Mouse (Mus musculus) embryo, embryonic 10.5 days (tissue): ENCODE results near the gene Gm21761.
"Not testable (repeated sequence)": the region's sequence is repeated elsewhere in the genome, so short reads cannot be mapped to it uniquely, and the experiment has no call there.

Experiments
- DNase-seq: peaks from one replicate; pipeline ENCODE4 v3.0.0-alpha.2; 2015; ENCODE audit warnings: low spot score

The Gm21761 gene

GRCm38 (mm10) chr13:119929172-119929571 is at the start of gene Gm21761:
Gm21761 (minus strand) TSS chr13:119929272.
- DNase-seq, result not testable (repeated sequence)

GRCm38 (mm10) chr13:119969163-119969562 is 40.1 kb upstream of the Gm21761 start:
- DNase-seq, result not testable (repeated sequence)

GRCm38 (mm10) chr13:119968193-119968592 is 39.1 kb upstream of the Gm21761 start:
- DNase-seq, result not testable (repeated sequence)

- DNase-seq, result peak; percentile 19
Observed at GRCm38 (mm10) chr13:119965968-119966367, 36.9 kb upstream of the Gm21761 start.

- not testable (repeated sequence) for DNase-seq
Observed at GRCm38 (mm10) chr13:119965302-119965952, 36.4 kb upstream of the Gm21761 start.

GRCm38 (mm10) chr13:119962856-119963255 is 33.8 kb upstream of the Gm21761 start:
- DNase-seq, result not testable (repeated sequence)

- not testable (repeated sequence) for DNase-seq
Observed at GRCm38 (mm10) chr13:119955567-119955966, 26.5 kb upstream of the Gm21761 start.

GRCm38 (mm10) chr13:119955089-119955488 is 26.0 kb upstream of the Gm21761 start:
- not testable (repeated sequence) for DNase-seq

GRCm38 (mm10) chr13:119950706-119951105 is 21.6 kb upstream of the Gm21761 start, which contains the start of gene B020031M17Rik:
B020031M17Rik (minus strand) TSS chr13:119950806.
- not testable (repeated sequence) for DNase-seq

- DNase-seq, result not testable (repeated sequence)
Observed at GRCm38 (mm10) chr13:119924597-119925340, 4.3 kb downstream of the Gm21761 start.

- DNase-seq, result not testable (repeated sequence)
Observed at GRCm38 (mm10) chr13:119916966-119917722, 11.9 kb downstream of the Gm21761 start.

GRCm38 (mm10) chr13:119916449-119916848 is 12.6 kb downstream of the Gm21761 start:
- DNase-seq, result not testable (repeated sequence)

GRCm38 (mm10) chr13:119898549-119898948 is 30.5 kb downstream of the Gm21761 start:
- DNase-seq, result not testable (repeated sequence)

GRCm38 (mm10) chr13:119894685-119895084 is 34.4 kb downstream of the Gm21761 start, which contains the start of gene Tcstv1:
Tcstv1 (minus strand) TSS chr13:119894785.
- DNase-seq, result not testable (repeated sequence)

GRCm38 (mm10) chr13:119886896-119887295 is 42.2 kb downstream of the Gm21761 start:
- DNase-seq, result peak; percentile 17

- DNase-seq, result not testable (repeated sequence)
Observed at GRCm38 (mm10) chr13:119864395-119864999, 64.6 kb downstream of the Gm21761 start.

- not testable (repeated sequence) for DNase-seq
Observed at GRCm38 (mm10) chr13:119862399-119862798, 66.7 kb downstream of the Gm21761 start.
